9 mouse cellular contexts compared by ENCODE assay signal in the genomic region with DNA sequence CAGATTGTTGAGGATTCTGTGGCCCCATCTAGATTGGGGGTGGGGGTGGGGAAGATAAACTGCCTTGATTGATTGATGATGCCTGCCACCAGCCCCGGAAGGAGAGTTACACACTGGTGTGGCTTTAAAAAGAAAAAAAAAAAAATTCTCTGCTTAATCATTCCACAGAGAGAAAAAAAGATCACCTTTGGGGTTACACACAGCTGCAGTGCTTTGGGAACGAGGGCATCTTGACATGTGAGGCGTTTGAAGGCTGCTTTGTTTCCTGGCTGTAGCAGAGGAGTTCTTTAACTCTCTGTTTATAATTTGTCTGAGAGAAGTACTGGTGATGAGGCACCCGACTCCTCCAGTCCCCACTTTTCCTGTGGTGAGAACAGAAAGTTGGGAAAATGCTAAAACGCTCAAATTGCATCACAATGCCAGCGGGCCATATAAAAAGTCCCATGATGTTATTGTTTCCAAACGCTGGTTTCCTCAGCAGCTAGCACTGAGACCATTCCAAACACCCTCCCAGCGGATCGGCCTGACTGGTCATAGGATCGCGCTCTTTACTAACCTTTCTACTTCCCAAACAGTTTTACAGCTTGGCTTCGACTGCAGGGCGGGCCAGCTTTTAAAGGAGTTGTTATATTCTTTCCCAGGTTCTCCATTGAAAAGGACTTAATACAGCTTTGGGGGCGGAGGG.
DNase-seq lines count a peak whose midpoint lies in the region; ATAC-seq and TF ChIP-seq lines count a peak whose summit lies in the region.
"Had no signal": no experiment of that assay in that cellular context is flagged by ENCODE, and none has a peak within 500 bp of the region (broad histone marks: within the 10 kb centered on the region; RNA-seq: fewer than 3 reads in every experiment).

No protein-coding gene starts in this region.

- H3K9ac ChIP-seq in lung, embryonic 15.5 days: no peak overlapping the region
- no peak overlapping the region for H3K9ac ChIP-seq in stomach, embryonic 14.5 days (replicated peaks; ENCODE audit: low read depth, low read length)
- no peak overlapping the region for H3K9ac ChIP-seq in liver, postnatal 0 days (replicated peaks)

- TF ChIP-seq EP300 in liver, postnatal 0 days (IDR thresholded peaks at IDR 0.05; ENCODE audit: low read depth): no peak

- WGBS in lung, embryonic 15.5 days: 25% methylated on average over 14 of the region's 14 CpGs
- WGBS in stomach, embryonic 14.5 days: 16% methylated on average over 14 of the region's 14 CpGs
- 30% methylated on average over 14 of the region's 14 CpGs for WGBS in liver, postnatal 0 days (ENCODE audit: insufficient replicate concordance)

- H3K27ac ChIP-seq in lung, embryonic 15.5 days: no peak overlapping the region
- H3K27ac ChIP-seq in stomach, embryonic 14.5 days (ENCODE audit: low read length): 0 out of 2 replicates have a peak overlapping the region, but pooled peaks have one; percentile 3
- H3K27ac ChIP-seq in liver, postnatal 0 days (ENCODE audit: low read depth): no peak overlapping the region

- no peak for DNase-seq in lung, postnatal 25 days (ENCODE audit: low spot score)
- peak; percentile 38 for DNase-seq in embryo, embryonic 9.5 days (ENCODE audit: extremely low spot score)
- peak; percentile 48 for DNase-seq in kidney, postnatal 10 days
- no peak for DNase-seq in liver, postnatal 0 days
- DNase-seq in spleen, adult 18-20 months: no peak
- DNase-seq in testis, postnatal 14 days (ENCODE audit: low spot score): no peak
- DNase-seq: cerebellum, adult 8-10 months had no signal

- TF ChIP-seq CTCF in liver, postnatal 0 days (IDR thresholded peaks at IDR 0.05; ENCODE audit: low read depth): no peak

- no peak for ATAC-seq in lung, embryonic 15.5 days (ENCODE audit: borderline replicate concordance, extremely low read depth, low FRiP score, low TSS enrichment)
- no peak for ATAC-seq in stomach, embryonic 14.5 days (ENCODE audit: insufficient number of reproducible peaks, insufficient read depth, low FRiP score, low read depth)
- ATAC-seq in liver, postnatal 0 days: no peak

- H3K4me1 ChIP-seq in lung, embryonic 15.5 days: 0 out of 2 replicates have a peak, but pooled peaks cover 5% of the 10 kb centered on the region
- 0 out of 2 replicates have a peak, but pooled peaks cover 7% of the 10 kb centered on the region for H3K4me1 ChIP-seq in stomach, embryonic 14.5 days (ENCODE audit: control insufficient read depth, insufficient read depth, low read length)
- H3K4me1 ChIP-seq in liver, postnatal 0 days (ENCODE audit: insufficient read depth): 0 out of 2 replicates have a peak, but pooled peaks cover 3% of the 10 kb centered on the region

- H3K9me3 ChIP-seq in lung, embryonic 15.5 days: no peaks in the 10 kb centered on the region
- no peaks in the 10 kb centered on the region for H3K9me3 ChIP-seq in stomach, embryonic 14.5 days (ENCODE audit: control insufficient read depth, low read depth, low read length)
- no peaks in the 10 kb centered on the region for H3K9me3 ChIP-seq in liver, postnatal 0 days (ENCODE audit: low read length)

- H3K27me3 ChIP-seq in lung, embryonic 15.5 days: no peaks in the 10 kb centered on the region
- H3K27me3 ChIP-seq in stomach, embryonic 14.5 days (ENCODE audit: control insufficient read depth, insufficient read depth, low read length): no peaks in the 10 kb centered on the region
- H3K27me3 ChIP-seq in liver, postnatal 0 days (ENCODE audit: insufficient read depth, low read length): no peaks in the 10 kb centered on the region

- no peak overlapping the region for H3K4me3 ChIP-seq in lung, embryonic 15.5 days
- H3K4me3 ChIP-seq in stomach, embryonic 14.5 days (ENCODE audit: low read depth, low read length): no peak overlapping the region
- no peak overlapping the region for H3K4me3 ChIP-seq in liver, postnatal 0 days (ENCODE audit: low read depth, low read length)

- H3K4me2 ChIP-seq in lung, embryonic 15.5 days: peak overlapping the region; percentile 15
- H3K4me2 ChIP-seq in stomach, embryonic 14.5 days (replicated peaks; ENCODE audit: low read depth, low read length): peak overlapping the region; percentile 23; the same call in 1 of the 2 replicates
- no peak overlapping the region for H3K4me2 ChIP-seq in liver, postnatal 0 days (ENCODE audit: low read depth, low read length)

- no peaks in the 10 kb centered on the region for H3K36me3 ChIP-seq in lung, embryonic 15.5 days
- no peaks in the 10 kb centered on the region for H3K36me3 ChIP-seq in stomach, embryonic 14.5 days (ENCODE audit: control insufficient read depth, insufficient read depth, low read length)
- no peaks in the 10 kb centered on the region for H3K36me3 ChIP-seq in liver, postnatal 0 days (replicated peaks; ENCODE audit: insufficient read depth, low read length)

Comparison
In these comparisons a context has a peak if more than half of its experiments do, and no peak if none do; other contexts are left out.
1. DNase-seq: peak in embryo, embryonic 9.5 days (single experiment) and kidney, postnatal 10 days (single experiment); none in lung, postnatal 25 days (single experiment), liver, postnatal 0 days (single experiment), spleen, adult 18-20 months (0 of 2) and testis, postnatal 14 days (single experiment).